Mouse (Mus musculus): ENCODE results near the gene Nxn. TPM values are rescaled to one million over a fixed set of nuclear protein-coding genes. Genes with fewer than 3 reads are reported as not detected.

The Nxn gene
- polyA plus RNA-seq, 2 experiments: 1.9 to 2.1 TPM

DNA sequence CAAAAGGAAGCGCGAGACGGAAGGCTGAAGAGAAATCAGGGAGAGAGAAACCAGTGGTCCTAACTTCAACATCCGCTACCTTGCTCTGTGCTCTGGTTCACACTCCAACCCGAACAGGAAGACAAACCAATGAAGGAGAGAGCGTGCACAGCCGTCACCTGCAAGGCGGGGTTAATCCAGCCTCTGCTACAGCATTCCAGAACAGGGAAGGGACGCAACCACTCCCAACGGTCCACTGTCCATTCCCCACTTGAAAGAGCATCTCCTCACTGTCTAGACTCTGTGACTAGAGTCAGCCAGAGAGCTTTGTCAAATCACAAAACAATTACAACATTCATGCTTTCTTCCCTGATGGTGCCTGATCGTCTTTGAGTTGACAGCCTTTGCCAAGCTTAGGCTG, 5.9 kb downstream of the Nxn start:
- no peaks in the 10 kb centered on the region for H3K36me3 ChIP-seq (replicated peaks; ENCODE audit: control insufficient read depth, insufficient read depth, low read depth)
- H3K4me1 ChIP-seq (replicated peaks; ENCODE audit: control insufficient read depth in 2 of 2, insufficient read depth in 2 of 2, low read length in 1 of 2): no peaks in the 10 kb centered on the region; a peak in 1 of 4 replicates
- TF ChIP-seq CTCF (IDR thresholded peaks at IDR 0.05; ENCODE audit: low read depth) (no peak), EP300 (IDR thresholded peaks at IDR 0.05; ENCODE audit: low read depth) (no peak)
- ATAC-seq (ENCODE audit: insufficient read depth): no peak
- 80% methylated on average over 11 of the region's 11 CpGs for WGBS (ENCODE audit: insufficient replicate concordance)
- H3K27me3 ChIP-seq (ENCODE audit: control insufficient read depth, insufficient read depth, low read length): peaks cover 2% of the 10 kb centered on the region
- H3K4me3 ChIP-seq (ENCODE audit: insufficient read depth in 1 of 2, low read depth in 2 of 2, low read length in 2 of 2): no peak overlapping the region
- H3K4me2 ChIP-seq (ENCODE audit: low read depth): no peak overlapping the region
- H3K27ac ChIP-seq: no peak overlapping the region
- DNase-seq (ENCODE audit: low read depth in 3 of 3, low spot score in 3 of 3): no peak
- no peak overlapping the region for H3K9ac ChIP-seq (replicated peaks)
- no peaks in the 10 kb centered on the region for H3K9me3 ChIP-seq (ENCODE audit: control insufficient read depth, low read length)

GRCm38 (mm10) chr11:76392532-76392931, 6.4 kb downstream of the Nxn start:
- Histone ChIP-seq H3K27me3 (ENCODE audit: control insufficient read depth, insufficient read depth, low read length) (no peaks in the 10 kb centered on the region), H3K4me3 (ENCODE audit: insufficient read depth in 1 of 2, low read depth in 2 of 2, low read length in 2 of 2) (no peak overlapping the region), H3K4me1 (replicated peaks; ENCODE audit: control insufficient read depth in 2 of 2, insufficient read depth in 2 of 2, low read length in 1 of 2) (no peaks in the 10 kb centered on the region), H3K36me3 (replicated peaks; ENCODE audit: control insufficient read depth, insufficient read depth, low read depth) (no peaks in the 10 kb centered on the region), H3K4me2 (ENCODE audit: low read depth) (no peak overlapping the region), H3K27ac (no peak overlapping the region), H3K9ac (replicated peaks) (no peak overlapping the region), H3K9me3 (ENCODE audit: control insufficient read depth, low read length) (no peaks in the 10 kb centered on the region)
- no peak for DNase-seq (ENCODE audit: low read depth in 3 of 3, low spot score in 3 of 3)
- TF ChIP-seq CTCF (IDR thresholded peaks at IDR 0.05; ENCODE audit: low read depth) (no peak), EP300 (IDR thresholded peaks at IDR 0.05; ENCODE audit: low read depth) (no peak)
- no peak for ATAC-seq (ENCODE audit: insufficient read depth)
- 81% methylated on average over 7 of the region's 7 CpGs for WGBS (ENCODE audit: insufficient replicate concordance)

DNA sequence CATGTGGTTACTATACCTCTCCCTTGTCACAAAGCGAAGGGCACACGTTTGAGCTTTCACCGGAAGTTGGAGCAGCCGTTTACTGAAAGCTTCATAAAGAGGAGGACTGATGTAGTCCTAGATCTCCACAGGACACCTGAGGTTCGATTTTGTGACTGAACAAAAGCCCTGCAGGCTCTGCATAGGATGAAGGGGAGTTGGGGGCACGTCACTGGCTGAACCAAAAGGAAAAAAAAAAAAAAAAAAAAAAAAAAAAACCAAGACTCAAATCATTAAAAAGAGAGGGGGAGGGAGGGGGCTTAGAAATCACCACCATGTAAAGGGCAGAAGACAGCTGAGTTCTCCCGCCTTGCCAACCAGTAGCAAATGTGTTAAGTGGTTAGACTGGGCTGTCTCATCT, 10.2 kb downstream of the Nxn start:
- H3K27me3 ChIP-seq (ENCODE audit: control insufficient read depth, insufficient read depth, low read length): no peaks in the 10 kb centered on the region
- no peaks in the 10 kb centered on the region for H3K36me3 ChIP-seq (replicated peaks; ENCODE audit: control insufficient read depth, insufficient read depth, low read depth)
- no peaks in the 10 kb centered on the region for H3K9me3 ChIP-seq (ENCODE audit: control insufficient read depth, low read length)
- TF ChIP-seq CTCF (IDR thresholded peaks at IDR 0.05; ENCODE audit: low read depth): no peak
- TF ChIP-seq EP300 (IDR thresholded peaks at IDR 0.05; ENCODE audit: low read depth): no peak
- WGBS (ENCODE audit: insufficient replicate concordance): 50% methylated on average over 7 of the region's 7 CpGs
- DNase-seq (ENCODE audit: low read depth in 3 of 3, low spot score in 3 of 3): no peak
- no peak overlapping the region for H3K9ac ChIP-seq (replicated peaks)
- no peak overlapping the region for H3K27ac ChIP-seq
- no peak overlapping the region for H3K4me3 ChIP-seq (ENCODE audit: insufficient read depth in 1 of 2, low read depth in 2 of 2, low read length in 2 of 2)
- H3K4me2 ChIP-seq (ENCODE audit: low read depth): no peak overlapping the region
- no peaks in the 10 kb centered on the region for H3K4me1 ChIP-seq (replicated peaks; ENCODE audit: control insufficient read depth in 2 of 2, insufficient read depth in 2 of 2, low read length in 1 of 2)
- no peak for ATAC-seq (ENCODE audit: insufficient read depth)

DNA sequence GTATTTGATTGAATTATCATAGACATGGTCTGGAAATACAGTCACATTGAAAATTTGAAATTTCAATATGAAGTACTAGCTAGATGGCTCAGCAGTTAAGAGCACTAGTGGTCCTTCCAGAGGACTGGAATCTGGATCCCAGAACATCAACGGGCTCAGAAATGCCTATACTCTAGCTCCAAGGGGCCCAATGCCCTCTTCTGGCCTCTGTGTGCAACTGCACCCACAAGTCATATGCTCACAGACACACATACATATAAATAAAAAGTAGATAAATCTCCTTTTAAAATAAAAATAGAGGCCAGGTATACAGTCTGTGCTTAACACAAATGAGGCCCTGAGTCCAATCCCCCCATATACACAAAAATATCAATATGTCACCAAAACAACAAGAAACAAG, 11.8 kb downstream of the Nxn start:
- H3K4me2 ChIP-seq (ENCODE audit: low read depth): no peak overlapping the region
- no peaks in the 10 kb centered on the region for H3K4me1 ChIP-seq (replicated peaks; ENCODE audit: control insufficient read depth in 2 of 2, insufficient read depth in 2 of 2, low read length in 1 of 2)
- no peaks in the 10 kb centered on the region for H3K27me3 ChIP-seq (ENCODE audit: control insufficient read depth, insufficient read depth, low read length)
- no peak overlapping the region for H3K9ac ChIP-seq (replicated peaks)
- H3K4me3 ChIP-seq (ENCODE audit: insufficient read depth in 1 of 2, low read depth in 2 of 2, low read length in 2 of 2): no peak overlapping the region
- ATAC-seq (ENCODE audit: insufficient read depth): no peak
- TF ChIP-seq EP300 (IDR thresholded peaks at IDR 0.05; ENCODE audit: low read depth) (no peak), CTCF (IDR thresholded peaks at IDR 0.05; ENCODE audit: low read depth) (peak; percentile 43)
- WGBS (ENCODE audit: insufficient replicate concordance): 72% methylated on average over 1 of the region's 1 CpGs
- no peak overlapping the region for H3K27ac ChIP-seq
- H3K9me3 ChIP-seq (ENCODE audit: control insufficient read depth, low read length): no peaks in the 10 kb centered on the region
- no peaks in the 10 kb centered on the region for H3K36me3 ChIP-seq (replicated peaks; ENCODE audit: control insufficient read depth, insufficient read depth, low read depth)
- DNase-seq (ENCODE audit: low read depth in 3 of 3, low spot score in 3 of 3): no peak

- ATAC-seq (ENCODE audit: insufficient read depth) (no peak), DNase-seq (ENCODE audit: low read depth in 3 of 3, low spot score in 3 of 3) (no peak)
- Histone ChIP-seq H3K27ac (no peak overlapping the region), H3K4me3 (ENCODE audit: insufficient read depth in 1 of 2, low read depth in 2 of 2, low read length in 2 of 2) (no peak overlapping the region), H3K9ac (replicated peaks) (no peak overlapping the region), H3K9me3 (ENCODE audit: control insufficient read depth, low read length) (no peaks in the 10 kb centered on the region), H3K36me3 (replicated peaks; ENCODE audit: control insufficient read depth, insufficient read depth, low read depth) (no peaks in the 10 kb centered on the region), H3K27me3 (ENCODE audit: control insufficient read depth, insufficient read depth, low read length) (no peaks in the 10 kb centered on the region), H3K4me1 (replicated peaks; ENCODE audit: control insufficient read depth in 2 of 2, insufficient read depth in 2 of 2, low read length in 1 of 2) (no peaks in the 10 kb centered on the region), H3K4me2 (ENCODE audit: low read depth) (no peak overlapping the region)
- WGBS (ENCODE audit: insufficient replicate concordance): 59% methylated on average over 3 of the region's 3 CpGs
- TF ChIP-seq EP300 (IDR thresholded peaks at IDR 0.05; ENCODE audit: low read depth): no peak
- no peak for TF ChIP-seq CTCF (IDR thresholded peaks at IDR 0.05; ENCODE audit: low read depth)
Observed at GRCm38 (mm10) chr11:76385746-76386145, 13.2 kb downstream of the Nxn start.

All from liver, embryonic 14.5 days (tissue).